Mouse (Mus musculus): ENCODE measurements around the gene Edc4.

Gene Edc4

GRCm38 (mm10) chr8:105942542-105942941, 61.9 kb downstream of the Edc4 start:
- no peak for DNase-seq (ENCODE audit: low spot score)

DNA sequence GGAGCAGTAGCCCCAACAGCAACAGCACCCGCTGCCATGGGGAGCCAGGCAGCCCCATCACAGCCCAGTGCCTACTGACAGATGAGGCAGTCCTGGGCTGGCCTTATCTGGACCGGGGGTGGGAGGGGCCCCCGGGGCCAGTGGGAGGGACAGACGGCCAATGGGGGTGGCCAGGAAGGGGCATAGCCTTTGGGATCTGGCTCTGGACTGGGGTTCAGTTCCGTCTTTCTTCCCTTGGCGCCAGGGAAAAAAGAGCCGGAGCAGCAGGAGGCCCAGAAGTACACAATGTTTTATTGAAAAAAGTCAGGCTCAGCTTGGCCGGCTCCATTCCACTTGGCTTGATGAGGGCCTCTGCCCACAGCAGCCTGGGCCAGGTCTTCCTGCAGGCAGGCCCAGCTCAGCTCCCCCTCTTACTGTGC, 62.6 kb downstream of the Edc4 start, which contains the start of gene Lcat:
Lcat (minus strand) TSS at position 62 of the 419 bp plus-strand sequence.
- DNase-seq (ENCODE audit: low spot score): no peak
